Mouse (Mus musculus): ENCODE results near the gene Cela3b.

Gene Cela3b

DNA sequence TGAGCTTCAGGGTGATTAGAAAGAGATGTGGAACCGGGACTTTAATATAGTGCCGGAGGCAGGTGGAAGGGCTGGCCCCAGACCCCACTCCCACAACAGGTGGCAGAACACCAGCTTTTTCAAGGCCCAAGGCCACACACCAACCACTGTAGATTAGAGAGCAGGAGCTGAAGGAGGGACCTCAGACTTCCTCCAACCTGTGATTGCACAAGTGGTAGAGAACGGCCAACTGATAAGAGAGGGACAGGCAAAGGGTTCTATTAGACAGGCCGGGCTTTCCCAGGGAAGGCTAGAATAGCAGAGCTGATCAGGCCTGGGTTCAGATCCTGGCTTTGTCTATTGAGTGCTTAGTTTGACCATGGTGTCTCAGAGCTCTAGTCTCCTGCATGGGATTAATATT is at the start of gene Cela3b:
Gene Cela3b, minus strand, starts transcription at position 39 of the 400 bp plus-strand sequence.
- DNase-seq (ENCODE audit: low spot score), result no peak

DNA sequence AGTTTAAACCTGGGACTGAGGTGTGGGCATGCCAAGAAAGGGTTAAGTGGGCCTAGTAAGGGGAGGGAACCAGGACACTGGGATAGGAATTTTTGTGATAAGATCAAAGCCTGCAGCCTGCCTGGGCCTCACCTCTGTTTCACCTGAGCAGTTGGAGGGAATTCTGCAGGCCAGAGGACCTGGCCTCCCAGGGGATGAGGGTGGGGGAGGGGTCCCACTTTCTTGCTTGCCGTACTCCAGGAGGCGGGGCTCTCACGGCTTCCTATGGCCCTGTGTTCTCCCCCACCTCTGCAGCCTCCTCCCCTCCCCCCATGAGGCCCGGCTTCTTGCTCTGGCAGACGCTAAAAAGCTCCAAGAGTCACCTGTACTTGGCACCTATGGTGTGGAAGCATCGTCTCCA is 49.4 kb upstream of the Cela3b start:
- DNase-seq (ENCODE audit: low spot score), result no peak

- no peak for DNase-seq (ENCODE audit: low spot score)
Measured at GRCm38 (mm10) chr4:137478306-137478705, 48.0 kb upstream of the Cela3b start.

- DNase-seq (ENCODE audit: low spot score), result no peak
Measured at GRCm38 (mm10) chr4:137477611-137478010, 47.3 kb upstream of the Cela3b start.

- no peak for DNase-seq (ENCODE audit: low spot score)
Measured at GRCm38 (mm10) chr4:137476761-137477237, 46.5 kb upstream of the Cela3b start.

DNA sequence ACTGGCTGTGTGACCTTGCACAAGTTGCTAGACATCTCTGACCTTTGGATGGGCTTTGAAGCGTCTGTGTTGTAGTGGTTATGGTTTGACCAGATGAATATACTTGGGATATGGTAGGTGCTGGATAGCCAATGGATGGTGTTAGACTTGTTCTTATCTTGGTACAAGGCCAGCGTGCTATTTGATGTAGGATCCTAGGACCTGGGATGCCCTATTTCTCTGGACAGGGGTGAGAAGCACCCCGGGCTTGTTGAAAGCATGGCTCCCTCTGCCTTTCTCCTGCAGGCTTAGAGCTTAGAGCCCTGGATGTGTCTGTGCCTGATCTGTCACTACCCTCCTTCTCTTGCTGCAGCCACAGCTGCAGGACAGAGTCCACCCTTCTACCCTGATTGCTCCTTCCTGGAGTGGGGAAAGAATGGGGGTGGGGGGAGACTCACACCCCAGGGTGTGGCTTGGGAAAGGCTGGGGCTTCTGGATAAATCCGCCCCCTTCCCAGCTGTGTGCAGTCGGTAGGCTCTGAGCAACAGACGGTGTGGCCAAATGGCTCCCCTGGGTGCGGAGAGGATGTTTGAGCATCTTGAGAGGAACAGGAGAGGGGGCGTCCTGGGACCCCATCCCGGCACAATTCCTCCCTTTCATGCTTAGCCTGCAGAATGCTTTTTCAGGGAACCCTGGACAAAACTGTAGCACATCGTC is 45.9 kb upstream of the Cela3b start:
- no peak for DNase-seq (ENCODE audit: low spot score)

GRCm38 (mm10) chr4:137475271-137476050 is 45.1 kb upstream of the Cela3b start:
- DNase-seq (ENCODE audit: low spot score), result no peak

GRCm38 (mm10) chr4:137474694-137475093 is 44.4 kb upstream of the Cela3b start:
- no peak for DNase-seq (ENCODE audit: low spot score)

DNA sequence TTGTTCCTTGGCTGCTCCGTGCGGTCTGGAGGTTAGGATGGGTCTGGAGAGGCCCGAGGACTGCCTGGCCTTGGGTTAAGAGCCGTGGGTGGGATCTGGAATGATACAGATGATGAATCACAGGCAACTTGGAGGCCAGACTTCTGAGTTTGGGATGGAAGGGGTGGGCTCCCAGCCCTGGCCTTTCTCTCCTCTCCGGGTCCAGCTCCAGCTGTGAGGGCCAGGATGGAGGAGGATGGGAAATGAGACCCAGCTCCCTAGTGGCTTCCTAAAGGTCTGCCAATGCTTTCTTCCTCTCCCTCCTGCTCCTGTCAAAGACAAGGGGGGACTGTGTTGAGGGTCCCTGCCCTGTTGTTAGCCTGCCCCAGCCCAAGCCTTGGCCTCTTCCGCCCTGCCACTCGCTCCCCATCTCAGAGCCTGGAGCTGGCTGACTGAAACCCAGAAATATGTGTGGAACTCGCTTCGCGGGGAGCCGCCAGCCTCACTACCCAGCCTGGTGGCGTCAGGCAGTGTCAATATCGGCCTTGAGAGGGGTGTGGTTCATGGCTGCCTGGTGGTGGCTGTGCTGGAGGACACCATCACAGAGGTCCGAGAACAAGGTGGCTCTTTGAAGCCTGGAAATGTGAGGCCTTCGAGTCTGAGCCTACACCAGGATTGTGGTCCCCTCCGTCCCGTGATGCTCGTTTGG is 43.5 kb upstream of the Cela3b start:
- no peak for DNase-seq (ENCODE audit: low spot score)

DNA sequence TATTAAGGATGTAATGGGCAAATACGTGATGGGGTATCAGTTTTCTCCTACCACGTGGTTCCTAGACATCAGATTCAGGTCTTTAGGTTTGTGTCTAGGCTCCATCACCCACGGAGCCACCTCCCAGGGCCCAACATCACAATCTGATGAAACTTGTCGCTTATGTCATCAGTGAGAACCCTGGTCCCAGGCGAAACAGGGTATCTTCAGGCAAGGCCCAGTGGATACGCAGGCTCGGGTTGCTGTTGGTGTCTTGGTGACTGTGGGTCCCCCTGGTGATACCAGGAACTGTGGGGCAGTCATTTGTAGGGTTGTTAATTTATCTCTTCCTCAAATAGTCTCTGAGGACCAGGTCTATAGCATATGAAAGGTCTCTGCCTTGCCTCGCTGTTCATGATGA is 42.9 kb upstream of the Cela3b start:
- no peak for DNase-seq (ENCODE audit: low spot score)

- DNase-seq (ENCODE audit: low spot score), result no peak
Measured at GRCm38 (mm10) chr4:137471326-137471725, 41.0 kb upstream of the Cela3b start.

DNA sequence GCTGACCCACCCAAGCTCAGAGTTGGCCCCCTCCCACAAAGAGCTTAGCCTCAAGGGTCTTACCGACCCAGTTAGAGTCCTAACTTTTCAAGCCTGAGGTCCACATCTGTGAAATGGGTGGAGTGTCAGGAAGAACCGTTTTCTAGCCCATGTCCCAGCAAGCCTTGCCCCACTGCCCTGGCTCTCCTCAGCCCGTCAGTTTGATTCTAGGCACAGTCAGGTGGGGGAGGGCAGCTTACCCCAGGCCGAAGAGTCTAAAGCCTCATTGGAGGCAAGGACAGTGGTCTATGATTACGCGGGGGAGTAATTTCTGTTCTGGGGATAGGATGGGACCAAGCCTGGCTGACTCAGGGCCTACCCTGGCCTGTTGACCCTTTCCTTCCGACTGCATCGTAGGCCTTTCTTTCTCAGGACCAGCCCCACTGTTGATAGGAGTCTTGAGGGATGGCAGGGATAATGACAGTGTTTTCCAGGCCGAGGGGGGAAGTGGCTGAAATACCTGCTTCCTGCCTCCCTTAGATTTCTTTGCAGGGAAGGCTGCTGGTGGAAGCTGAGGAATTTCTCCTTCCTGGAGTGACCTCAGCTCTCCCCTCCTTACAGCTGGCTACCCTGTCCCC is 40.5 kb upstream of the Cela3b start:
- DNase-seq (ENCODE audit: low spot score), result no peak

DNA sequence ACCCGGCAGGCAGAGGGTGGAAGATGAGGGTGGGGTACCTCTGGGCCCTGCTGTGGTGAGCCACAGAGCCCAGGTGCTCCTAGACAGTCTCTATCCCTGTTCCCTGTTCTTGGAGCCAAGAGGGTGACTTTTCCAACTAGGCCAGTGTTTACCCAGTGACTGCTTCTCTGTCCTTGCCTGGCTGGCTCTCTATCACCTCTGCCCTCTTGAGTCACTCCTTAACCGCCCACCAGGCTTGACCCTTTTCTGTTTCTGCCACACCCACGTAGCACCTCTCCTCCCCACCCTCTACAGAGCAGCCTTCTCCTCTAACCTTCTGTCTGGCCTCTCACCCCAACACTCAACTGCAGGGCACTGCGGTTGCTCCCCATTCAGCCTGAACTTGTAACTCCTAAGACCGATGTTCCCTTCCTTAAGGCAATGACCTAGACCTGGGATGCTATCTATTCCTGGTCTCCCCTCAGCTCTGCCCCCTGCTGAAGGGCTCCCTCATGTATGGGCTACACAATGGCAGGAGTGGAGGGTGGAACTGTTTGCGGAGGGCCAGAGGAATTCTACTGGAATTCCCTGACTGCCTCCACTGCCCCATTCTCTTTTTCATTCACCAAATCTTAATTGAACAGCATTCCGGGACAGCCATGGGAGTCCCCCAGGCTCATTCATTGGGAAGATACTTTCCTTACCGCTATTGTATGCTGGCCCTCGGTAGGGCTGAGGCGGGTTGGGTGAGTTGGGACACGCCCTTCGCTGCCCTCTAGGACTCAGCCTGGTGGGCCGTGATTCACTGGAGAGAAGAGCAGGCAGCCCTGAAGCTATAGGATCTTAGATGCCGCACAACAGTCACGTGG is 39.7 kb upstream of the Cela3b start:
- DNase-seq (ENCODE audit: low spot score), result no peak

DNA sequence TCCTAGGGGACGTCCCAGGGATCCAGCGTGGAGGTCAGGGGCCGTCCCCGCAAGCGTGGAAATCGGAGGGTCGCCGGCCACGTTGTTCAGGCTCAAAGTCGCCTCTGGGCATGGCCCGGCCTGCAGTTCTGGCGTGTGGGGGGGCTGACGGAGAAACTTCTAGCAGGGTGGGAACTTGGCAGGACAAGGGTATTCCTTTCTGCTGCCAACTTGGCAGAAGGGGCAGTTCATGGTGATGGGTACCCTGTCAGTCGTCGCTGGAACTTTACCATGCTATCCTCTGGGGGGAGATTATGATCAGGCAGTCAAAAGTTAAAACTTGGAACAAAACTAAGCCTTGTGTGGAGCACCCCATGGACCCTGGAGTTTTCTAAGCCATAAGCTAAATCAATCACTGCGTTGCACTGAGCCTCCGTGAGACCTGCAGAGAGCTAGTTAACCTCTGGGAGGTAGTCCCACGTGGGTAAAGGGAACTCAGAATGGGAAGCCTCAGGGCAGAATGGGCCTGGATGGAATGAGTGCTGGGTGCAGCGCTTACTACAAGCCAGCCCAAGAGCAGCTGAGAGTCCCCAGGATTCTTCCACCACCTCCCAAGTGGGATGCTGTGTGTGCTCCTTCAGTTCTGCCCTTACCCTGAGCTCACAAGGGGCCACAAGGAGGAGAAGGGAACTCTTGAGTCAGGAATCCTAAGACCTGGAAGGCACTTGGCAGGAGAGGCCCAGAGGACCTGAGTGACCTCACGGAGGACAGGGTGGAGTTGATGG is 38.9 kb upstream of the Cela3b start:
- no peak for DNase-seq (ENCODE audit: low spot score)

- DNase-seq (ENCODE audit: low spot score), result peak; percentile 95
Measured at GRCm38 (mm10) chr4:137468260-137469080, 38.1 kb upstream of the Cela3b start, which contains the start of gene Hspg2. Hspg2 (plus strand) TSS chr4:137468769.

GRCm38 (mm10) chr4:137467525-137467924 is 37.2 kb upstream of the Cela3b start:
- DNase-seq (ENCODE audit: low spot score), result no peak

GRCm38 (mm10) chr4:137466991-137467390 is 36.7 kb upstream of the Cela3b start:
- DNase-seq (ENCODE audit: low spot score), result no peak

- no peak for DNase-seq (ENCODE audit: low spot score)
Measured at GRCm38 (mm10) chr4:137465125-137465787, 34.9 kb upstream of the Cela3b start.

Data from urinary bladder, postnatal 10 days (tissue).